Mouse (Mus musculus) MEL (cell line): Measurements from ENCODE around the gene Smarca2.

Source experiments
- CTCF ChIP-seq, 3 experiments: IDR thresholded peaks in 2 of 3; conservative IDR thresholded peaks in 1 of 3; 2 replicates each; pipeline ENCODE4 v1.5.1; 2011 to 2012; ENCODE audit warnings: low read length in 3 of 3, low read depth in 2 of 3, mild to moderate bottlenecking in 2 of 3, improper control_type of control experiment in 1 of 3, inconsistent platforms in 1 of 3, mixed read lengths in 1 of 3, moderate library complexity in 1 of 3; ENCODE audit not compliant: control insufficient read depth in 1 of 3, insufficient read depth in 1 of 3, poor library complexity in 1 of 3, severe bottlenecking in 1 of 3
- EP300 ChIP-seq, 2 experiments: IDR thresholded peaks; 2 replicates each; pipeline ENCODE4 v1.6.1; 2011; ENCODE audit warnings: improper control_type of control experiment in 2 of 2, low read length in 2 of 2, low read depth in 1 of 2, mild to moderate bottlenecking in 1 of 2
- GATA1 ChIP-seq: IDR thresholded peaks from 2 replicates; pipeline ENCODE4 v1.6.1; 2011; ENCODE audit warnings: low read depth, low read length, improper control_type of control experiment
- ZC3H11A ChIP-seq: IDR thresholded peaks from 2 replicates; pipeline ENCODE4 v1.6.1; 2012; ENCODE audit warnings: low read depth, mild to moderate bottlenecking, inconsistent platforms, low read length, improper control_type of control experiment
- ZNF384 ChIP-seq: IDR thresholded peaks from 2 replicates; pipeline ENCODE4 v1.6.1; 2012; ENCODE audit warnings: low read depth, mild to moderate bottlenecking, inconsistent platforms, low read length, improper control_type of control experiment

DNA sequence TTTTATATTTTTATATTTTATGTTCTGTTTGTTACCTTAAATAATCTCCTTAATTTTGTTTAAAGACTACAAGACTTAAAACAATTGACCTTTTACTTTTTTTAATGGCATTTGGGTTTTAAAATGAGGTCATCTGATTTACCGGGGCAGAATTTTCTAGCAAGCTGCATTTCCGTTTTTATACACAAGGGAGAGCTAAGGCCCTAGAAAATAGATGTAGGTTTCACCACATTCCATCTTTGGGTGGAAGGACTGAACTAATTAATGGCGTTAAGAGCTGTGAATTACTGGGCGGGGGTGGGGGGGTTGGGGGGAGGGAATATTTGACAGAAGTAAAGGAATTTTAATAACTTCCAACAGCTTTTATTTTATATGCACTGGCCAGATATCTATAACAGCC, 127.0 kb downstream of the Smarca2 start:
- TF ChIP-seq ZC3H11A (peak; percentile 67), GATA1 (no peak), CTCF (IDR thresholded peaks at IDR 0.05 in 2 of 3, conservative IDR thresholded peaks at IDR 0.05 in 1 of 3; ENCODE audit: control insufficient read depth in 1 of 3, insufficient read depth in 1 of 3, low read depth in 2 of 3, low read length in 3 of 3, poor library complexity in 1 of 3, severe bottlenecking in 1 of 3) (peak in 2 of 3 experiments; percentile 13 to 61; a peak in 3 of 6 replicates), EP300 (IDR thresholded peaks at IDR 0.05; ENCODE audit: low read depth in 1 of 2, low read length in 2 of 2) (no peak), ZNF384 (no peak)
